Comparison of ENCODE assay signal across 8 mouse cellular contexts in genomic region chr4:128733496-128733895, GRCm38 (mm10). TPM values are rescaled to one million over a fixed set of nuclear protein-coding genes. Genes with fewer than 3 reads are reported as not detected.
A peak's percentile ranks its signal among the peaks of the same experiment; 100 is the strongest.
DNase-seq lines count a peak whose midpoint lies in the region; ATAC-seq and TF ChIP-seq lines count a peak whose summit lies in the region.

No protein-coding gene starts in this region.

- 0 out of 2 replicates have a peak, but pooled peaks have one; percentile 28 for TF ChIP-seq POLR2A in CH12.LX (IDR thresholded peaks at IDR 0.05; ENCODE audit: low read depth, low read length)

- 53% methylated on average over 6 of the region's 6 CpGs for WGBS in liver, embryonic 13.5 days (ENCODE audit: insufficient replicate concordance)

- H3K4me2 ChIP-seq in CH12.LX (ENCODE audit: insufficient read depth, low read depth, poor library complexity, severe bottlenecking): peak overlapping the region; percentile 90
- H3K4me2 ChIP-seq in liver, embryonic 13.5 days: no peak overlapping the region

- H3K36me3 ChIP-seq in CH12.LX (replicated peaks in 1 of 2; ENCODE audit: control insufficient read depth in 1 of 2, insufficient read depth in 1 of 2, low read length in 1 of 2): peaks cover 0 to 20% of the 10 kb centered on the region in 2 experiments
- H3K36me3 ChIP-seq in liver, embryonic 13.5 days: peaks cover 21% of the 10 kb centered on the region

- H3K79me2 ChIP-seq in CH12.LX (replicated peaks; ENCODE audit: control insufficient read depth, extremely low read depth, insufficient read depth, poor library complexity, severe bottlenecking): peaks cover 61% of the 10 kb centered on the region

- peak; percentile 68 for TF ChIP-seq EP300 in CH12.LX (IDR thresholded peaks at IDR 0.05; ENCODE audit: low read length)

- H3K4me3 ChIP-seq in CH12.LX (replicated peaks in 1 of 3; ENCODE audit: low read depth in 2 of 3, low read length in 2 of 3, poor library complexity in 1 of 3): peak overlapping the region in 1 of 3 experiments; percentile 20
- no peak overlapping the region for H3K4me3 ChIP-seq in liver, embryonic 13.5 days (replicated peaks)

- dilution Hi-C loops in CH12.LX (cut with MboI; ENCODE audit: extremely low pct_ligation_motif_present, extremely low pct_unique_long_range_greater_than_20kb, low sequenced_read_pairs): no loop called here

- peak; percentile 39 for DNase-seq in 416B (ENCODE audit: low read depth)
- DNase-seq in CH12.LX (ENCODE audit: extremely low read depth): peak; percentile 79
- no peak for DNase-seq in liver, embryonic 13.5 days
- peak; percentile 34 to 72 for DNase-seq in natural killer cell, adult 2 months (ENCODE audit: low spot score in 2 of 2)
- DNase-seq in thymus, adult 18-20 months: no peak
- DNase-seq in left cerebral cortex, postnatal 25 days (ENCODE audit: low spot score in 2 of 2): no peak
- no peak for DNase-seq in thymus, postnatal 36 days

- intact Hi-C loops in left cerebral cortex, postnatal 25 days (cut with DNase I): no loop called here

- no peaks in the 10 kb centered on the region for H3K9me3 ChIP-seq in CH12.LX (replicated peaks; ENCODE audit: low read length)
- H3K9me3 ChIP-seq in liver, embryonic 13.5 days (replicated peaks): no peaks in the 10 kb centered on the region

- no peaks in the 10 kb centered on the region for H3K27me3 ChIP-seq in CH12.LX (replicated peaks)
- H3K27me3 ChIP-seq in liver, embryonic 13.5 days: no peaks in the 10 kb centered on the region

- H3K4me1 ChIP-seq in CH12.LX (ENCODE audit: control insufficient read depth in 1 of 2, insufficient read depth in 2 of 2): peaks cover 37 to 81% of the 10 kb centered on the region in 2 experiments
- peaks cover 78% of the 10 kb centered on the region for H3K4me1 ChIP-seq in liver, embryonic 13.5 days (replicated peaks)

- ATAC-seq in granulocyte monocyte progenitor cell, adult 5-6 weeks (replicated peaks; ENCODE audit: poor library complexity, severe bottlenecking): peak; percentile 78
- ATAC-seq in liver, embryonic 13.5 days (ENCODE audit: low read depth): no peak

- peak overlapping the region; percentile 11; the same call in 1 of the 2 replicates for H3K9ac ChIP-seq in CH12.LX (ENCODE audit: insufficient read depth, low read depth)
- H3K9ac ChIP-seq in liver, embryonic 13.5 days: no peak overlapping the region

- in situ Hi-C loops in CH12.LX (cut with MboI; ENCODE audit: low pct_ligation_motif_present, low pct_unique_long_range_greater_than_20kb, low sequenced_read_pairs): no loop called here

- no peak for TF ChIP-seq CTCF in CH12.LX (conservative IDR thresholded peaks at IDR 0.05 in 1 of 2, IDR thresholded peaks at IDR 0.05 in 1 of 2; ENCODE audit: low read depth in 2 of 2, low read length in 2 of 2)

- no peak for TF ChIP-seq RAD21 in CH12.LX (IDR thresholded peaks at IDR 0.05; ENCODE audit: low read depth, low read length)

- peak overlapping the region; percentile 91 for H3K27ac ChIP-seq in CH12.LX (ENCODE audit: insufficient read depth, low read depth)
- peak overlapping the region; percentile 34 for H3K27ac ChIP-seq in liver, embryonic 13.5 days

TF ChIP-seq in CH12.LX, 34 proteins besides CTCF, POLR2A, EP300 and RAD21:
- TF ChIP-seq MEF2A (IDR thresholded peaks at IDR 0.05; ENCODE audit: borderline replicate concordance, low read depth, low read length) (0 out of 2 replicates have a peak, but pooled peaks have one; percentile 30), MAX (IDR thresholded peaks at IDR 0.05; ENCODE audit: low read length) (peak; percentile 74), TCF12 (IDR thresholded peaks at IDR 0.05; ENCODE audit: low read depth, low read length) (peak; percentile 64; the same call in 1 of the 2 replicates), ZMIZ1 (IDR thresholded peaks at IDR 0.05; ENCODE audit: low read depth, low read length) (no peak), BHLHE40 (IDR thresholded peaks at IDR 0.05; ENCODE audit: low read depth, low read length) (peak; percentile 72), E2F4 (IDR thresholded peaks at IDR 0.05; ENCODE audit: insufficient replicate concordance, low read depth, low read length) (no peak), NELFE (IDR thresholded peaks at IDR 0.05; ENCODE audit: low read depth, low read length) (no peak), ZKSCAN1 (IDR thresholded peaks at IDR 0.05; ENCODE audit: borderline replicate concordance, low read depth, low read length) (no peak), JUND (conservative IDR thresholded peaks at IDR 0.05; ENCODE audit: low read depth, low read length) (peak; percentile 39; the same call in 1 of the 2 replicates), USF1 (IDR thresholded peaks at IDR 0.05; ENCODE audit: low read depth, low read length) (no peak), JUN (IDR thresholded peaks at IDR 0.05; ENCODE audit: insufficient read depth, low read depth, low read length) (peak; percentile 61), ETS1 (conservative IDR thresholded peaks at IDR 0.05; ENCODE audit: low read depth, low read length) (peak; percentile 79), HCFC1 (IDR thresholded peaks at IDR 0.05; ENCODE audit: low read depth, low read length) (no peak), MXI1 (IDR thresholded peaks at IDR 0.05; ENCODE audit: low read depth, low read length) (peak; percentile 89), MAFK (IDR thresholded peaks at IDR 0.05; ENCODE audit: insufficient replicate concordance, low read length) (no peak), IRF4 (IDR thresholded peaks at IDR 0.05; ENCODE audit: low read depth, low read length) (peak; percentile 82; the same call in 1 of the 2 replicates), SIN3A (IDR thresholded peaks at IDR 0.05; ENCODE audit: low read length) (peak; percentile 84), ELF1 (IDR thresholded peaks at IDR 0.05; ENCODE audit: low read depth, low read length) (peak; percentile 35; the same call in 1 of the 2 replicates), TBP (conservative IDR thresholded peaks at IDR 0.05; ENCODE audit: low read depth, low read length) (no peak; the same call in 1 of the 2 replicates), NRF1 (IDR thresholded peaks at IDR 0.05; ENCODE audit: low read depth, low read length) (no peak), MYC (IDR thresholded peaks at IDR 0.05; ENCODE audit: low read depth, low read length) (0 out of 2 replicates have a peak, but pooled peaks have one; percentile 65), ZC3H11A (IDR thresholded peaks at IDR 0.05; ENCODE audit: low read depth, low read length) (no peak), MAZ (IDR thresholded peaks at IDR 0.05; ENCODE audit: low read depth, low read length) (no peak), UBTF (IDR thresholded peaks at IDR 0.05; ENCODE audit: low read depth, low read length) (peak; percentile 49; the same call in 1 of the 2 replicates)

RNA-seq across cellular contexts. Expression of gene A3galt2, which starts 21.7 kb away (rescaled TPM):
- total RNA-seq in CH12.LX (2012; rRNA removed) (0.04 TPM in 2 replicates), CH12.LX (2014; rRNA removed) (not detected in 2 replicates)
- 0.07 and 0.11 TPM in 2 replicates for polyA plus RNA-seq in CH12.LX (2012; ENCODE audit: insufficient read length, low read depth)
- not detected in 2 replicates for total RNA-seq in granulocyte monocyte progenitor cell, adult 5-6 weeks (2014; fragmentation: Nextera tagmentation)
- total RNA-seq in granulocyte monocyte progenitor cell, adult 5-6 weeks (2017): 0.04 TPM in 1 of 2 replicates, not detected in the other
- polyA plus RNA-seq in liver, embryonic 13.5 days (2015; fragmentation: Nextera tagmentation; extraction: Ambion mirVana): not detected in 2 replicates
- total RNA-seq in left cerebral cortex, postnatal 25 days (2021): under 1 TPM; 0.25 to 0.32 TPM

Comparison
In these comparisons a context has a peak if more than half of its experiments do, and no peak if none do; other contexts are left out.
1. DNase-seq: peak in 416B (single experiment), CH12.LX (single experiment) and natural killer cell, adult 2 months (2 of 2); none in liver, embryonic 13.5 days (single experiment), thymus, adult 18-20 months (0 of 2), left cerebral cortex, postnatal 25 days (0 of 2) and thymus, postnatal 36 days (0 of 2).